Comparison of ENCODE assay signal across 8 mouse cellular contexts in the genomic region with DNA sequence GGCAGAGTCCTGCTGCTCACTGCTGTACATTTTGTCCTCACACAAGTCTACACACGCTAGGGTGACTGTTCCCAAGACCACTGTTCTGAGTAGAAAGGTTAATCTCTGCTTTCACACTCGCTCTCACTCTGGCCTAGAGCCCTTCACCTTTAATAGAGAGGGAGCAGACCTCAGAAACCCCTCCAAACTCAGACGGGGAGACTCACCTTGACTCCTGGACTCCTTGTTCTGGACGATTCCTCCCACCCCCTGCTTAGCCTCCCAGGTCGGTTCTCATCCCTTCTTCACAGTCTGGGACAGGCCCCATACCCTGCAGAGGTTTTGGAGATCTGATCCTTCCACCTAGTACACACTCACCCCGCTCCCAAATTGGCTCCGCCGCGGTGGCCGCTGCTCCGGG. TPM values are rescaled to one million over a fixed set of nuclear protein-coding genes. Genes with fewer than 3 reads are reported as not detected.
DNase-seq lines count a peak whose midpoint lies in the region; ATAC-seq and TF ChIP-seq lines count a peak whose summit lies in the region.

No protein-coding gene starts in this region.

- 2% methylated on average over 11 of the region's 11 CpGs for WGBS in heart, embryonic 14.5 days
- 2% methylated on average over 11 of the region's 11 CpGs for WGBS in forebrain, embryonic 14.5 days
- 4% methylated on average over 11 of the region's 11 CpGs for WGBS in liver, postnatal 0 days (ENCODE audit: insufficient replicate concordance)

- H3K36me3 ChIP-seq in heart, embryonic 14.5 days (ENCODE audit: control insufficient read depth, insufficient read depth, low read length): peaks cover 22% of the 10 kb centered on the region
- H3K36me3 ChIP-seq in ES-Bruce4 (ENCODE audit: control insufficient read depth, insufficient read depth, low read length, poor library complexity, severe bottlenecking): no peaks in the 10 kb centered on the region
- H3K36me3 ChIP-seq in forebrain, embryonic 14.5 days (ENCODE audit: control insufficient read depth, insufficient read depth, low read length): peaks cover 25% of the 10 kb centered on the region
- peaks cover 20% of the 10 kb centered on the region for H3K36me3 ChIP-seq in liver, postnatal 0 days (replicated peaks; ENCODE audit: insufficient read depth, low read length)

- H3K4me2 ChIP-seq in heart, embryonic 14.5 days (ENCODE audit: low read length): peak overlapping the region; percentile 94
- H3K4me2 ChIP-seq in forebrain, embryonic 14.5 days (ENCODE audit: low read length): peak overlapping the region; percentile 54
- peak overlapping the region; percentile 84 for H3K4me2 ChIP-seq in liver, postnatal 0 days (ENCODE audit: low read depth, low read length)

- no peak for TF ChIP-seq CTCF in ES-Bruce4 (IDR thresholded peaks at IDR 0.05; ENCODE audit: low read depth, low read length)
- no peak for TF ChIP-seq CTCF in liver, postnatal 0 days (IDR thresholded peaks at IDR 0.05; ENCODE audit: low read depth)

- peak overlapping the region; percentile 78 for H3K9ac ChIP-seq in heart, embryonic 14.5 days (ENCODE audit: low read length)
- peak overlapping the region; percentile 69 for H3K9ac ChIP-seq in ES-Bruce4 (ENCODE audit: low read depth, poor library complexity, severe bottlenecking)
- H3K9ac ChIP-seq in forebrain, embryonic 14.5 days (ENCODE audit: low read length): peak overlapping the region; percentile 79
- peak overlapping the region; percentile 83 for H3K9ac ChIP-seq in liver, postnatal 0 days (replicated peaks)

- no peak for DNase-seq in heart, postnatal 36 days
- no peak for DNase-seq in forebrain, embryonic 14.5 days (ENCODE audit: low spot score)
- DNase-seq in liver, postnatal 0 days: no peak
- DNase-seq in T-cell, adult 2 months (ENCODE audit: low spot score): no peak
- DNase-seq in gastrocnemius, postnatal 10 days: no peak
- no peak for DNase-seq in gastrocnemius, postnatal 36 days

- TF ChIP-seq EP300 in ES-Bruce4 (IDR thresholded peaks at IDR 0.05; ENCODE audit: insufficient read depth, low read depth, low read length): no peak
- TF ChIP-seq EP300 in liver, postnatal 0 days (IDR thresholded peaks at IDR 0.05; ENCODE audit: low read depth): no peak

- H3K4me1 ChIP-seq in heart, embryonic 14.5 days (ENCODE audit: control insufficient read depth in 2 of 2, insufficient read depth in 2 of 2, low read length in 2 of 2): peaks cover 20 to 38% of the 10 kb centered on the region in 2 experiments
- H3K4me1 ChIP-seq in ES-Bruce4 (ENCODE audit: control insufficient read depth, insufficient read depth, low read length): no peaks in the 10 kb centered on the region
- peaks cover 22% of the 10 kb centered on the region for H3K4me1 ChIP-seq in forebrain, embryonic 14.5 days (ENCODE audit: control insufficient read depth, insufficient read depth, low read length)
- peaks cover 49% of the 10 kb centered on the region for H3K4me1 ChIP-seq in liver, postnatal 0 days (ENCODE audit: insufficient read depth)

- TF ChIP-seq POLR2A in ES-Bruce4 (IDR thresholded peaks at IDR 0.05; ENCODE audit: insufficient read depth, low read length): no peak

- peak overlapping the region; percentile 53 to 71 for H3K4me3 ChIP-seq in heart, embryonic 14.5 days (ENCODE audit: control insufficient read depth in 1 of 2, insufficient read depth in 1 of 2, low read depth in 1 of 2, low read length in 2 of 2)
- peak overlapping the region; percentile 80 for H3K4me3 ChIP-seq in ES-Bruce4 (ENCODE audit: low read depth, low read length)
- peak overlapping the region; percentile 62 for H3K4me3 ChIP-seq in forebrain, embryonic 14.5 days (ENCODE audit: low read depth, low read length)
- peak overlapping the region; percentile 68 for H3K4me3 ChIP-seq in liver, postnatal 0 days (ENCODE audit: low read depth, low read length)

- no peaks in the 10 kb centered on the region for H3K27me3 ChIP-seq in heart, embryonic 14.5 days (ENCODE audit: control insufficient read depth, insufficient read depth, low read length)
- H3K27me3 ChIP-seq in ES-Bruce4 (ENCODE audit: control insufficient read depth, insufficient read depth, low read length, poor library complexity, severe bottlenecking): no peaks in the 10 kb centered on the region
- no peaks in the 10 kb centered on the region for H3K27me3 ChIP-seq in forebrain, embryonic 14.5 days (replicated peaks; ENCODE audit: control insufficient read depth, insufficient read depth, low read length)
- no peaks in the 10 kb centered on the region for H3K27me3 ChIP-seq in liver, postnatal 0 days (ENCODE audit: insufficient read depth, low read length)

- H3K27ac ChIP-seq in heart, embryonic 14.5 days (replicated peaks in 1 of 2; ENCODE audit: control insufficient read depth in 1 of 2, insufficient read depth in 1 of 2, low read depth in 2 of 2, low read length in 2 of 2): peak overlapping the region; percentile 58 to 61
- no peak overlapping the region for H3K27ac ChIP-seq in ES-Bruce4 (ENCODE audit: insufficient read depth, low read length)
- H3K27ac ChIP-seq in forebrain, embryonic 14.5 days (ENCODE audit: low read depth, low read length): peak overlapping the region; percentile 77
- H3K27ac ChIP-seq in liver, postnatal 0 days (ENCODE audit: low read depth): peak overlapping the region; percentile 87

- peak; percentile 7 for ATAC-seq in heart, embryonic 14.5 days (ENCODE audit: insufficient number of reproducible peaks, insufficient read depth, low FRiP score, low read depth)
- peak; percentile 7; the same call in 1 of the 2 replicates for ATAC-seq in forebrain, embryonic 14.5 days
- ATAC-seq in liver, postnatal 0 days: peak; percentile 12

- intact Hi-C loops in heart, postnatal 36 days (cut with DNase I): no loop called here
- intact Hi-C loops in gastrocnemius, postnatal 36 days (cut with DNase I): no loop called here

- no peaks in the 10 kb centered on the region for H3K9me3 ChIP-seq in heart, embryonic 14.5 days (ENCODE audit: control insufficient read depth, low read length)
- H3K9me3 ChIP-seq in ES-Bruce4 (replicated peaks; ENCODE audit: control insufficient read depth, insufficient read depth, low read length, poor library complexity, severe bottlenecking): no peaks in the 10 kb centered on the region
- H3K9me3 ChIP-seq in forebrain, embryonic 14.5 days (replicated peaks; ENCODE audit: control insufficient read depth, low read length): no peaks in the 10 kb centered on the region
- H3K9me3 ChIP-seq in liver, postnatal 0 days (ENCODE audit: low read length): no peaks in the 10 kb centered on the region

RNA-seq across cellular contexts. Expression of a gene that starts 6.4 kb away (rescaled TPM):
- 10.5 and 12.0 TPM in 2 replicates for polyA plus RNA-seq in heart, embryonic 14.5 days (2014; fragmentation: Nextera tagmentation; extraction: Ambion mirVana)
- total RNA-seq in heart, postnatal 36 days (2021): 10 to 100 TPM; 26.1 to 30.0 TPM
- 11.0 and 13.2 TPM in 2 replicates for polyA plus RNA-seq in ES-Bruce4 (2011; ENCODE audit: insufficient read depth, insufficient read length, low read depth, missing spikeins)
- 19.3 and 26.7 TPM in 2 replicates for polyA plus RNA-seq in forebrain, embryonic 14.5 days (2014; fragmentation: Nextera tagmentation; extraction: Ambion mirVana)
- 11.3 and 11.7 TPM in 2 replicates for polyA plus RNA-seq in liver, postnatal 0 days (2015; fragmentation: Nextera tagmentation; extraction: Ambion mirVana)
- 10 to 100 TPM; 19.3 to 23.7 TPM for total RNA-seq in gastrocnemius, postnatal 10 days (2021)
- total RNA-seq in gastrocnemius, postnatal 36 days (2021): 10 to 100 TPM; 22.1 to 30.6 TPM

RNA-seq across cellular contexts. Expression of a gene that starts 8.1 kb away (rescaled TPM):
- 201 and 211 TPM in 2 replicates for polyA plus RNA-seq in heart, embryonic 14.5 days (2014; fragmentation: Nextera tagmentation; extraction: Ambion mirVana)
- total RNA-seq in heart, postnatal 36 days (2021): 100 to 1,000 TPM; 108 to 115 TPM
- polyA plus RNA-seq in ES-Bruce4 (2011; ENCODE audit: insufficient read depth, insufficient read length, low read depth, missing spikeins): 177 and 187 TPM in 2 replicates
- 302 and 334 TPM in 2 replicates for polyA plus RNA-seq in forebrain, embryonic 14.5 days (2014; fragmentation: Nextera tagmentation; extraction: Ambion mirVana)
- 114 and 116 TPM in 2 replicates for polyA plus RNA-seq in liver, postnatal 0 days (2015; fragmentation: Nextera tagmentation; extraction: Ambion mirVana)
- total RNA-seq in gastrocnemius, postnatal 10 days (2021): 10 to 100 TPM; 81.8 to 84.3 TPM
- total RNA-seq in gastrocnemius, postnatal 36 days (2021): 10 to 100 TPM; 78.9 to 95.1 TPM

RNA-seq across cellular contexts. Expression of a gene that starts 14.0 kb away (rescaled TPM):
- 12.0 and 13.0 TPM in 2 replicates for polyA plus RNA-seq in heart, embryonic 14.5 days (2014; fragmentation: Nextera tagmentation; extraction: Ambion mirVana)
- 10 to 100 TPM; 20.1 to 23.2 TPM for total RNA-seq in heart, postnatal 36 days (2021)
- polyA plus RNA-seq in ES-Bruce4 (2011; ENCODE audit: insufficient read depth, insufficient read length, low read depth, missing spikeins): 22.3 and 25.5 TPM in 2 replicates
- polyA plus RNA-seq in forebrain, embryonic 14.5 days (2014; fragmentation: Nextera tagmentation; extraction: Ambion mirVana): 18.1 and 18.2 TPM in 2 replicates
- polyA plus RNA-seq in liver, postnatal 0 days (2015; fragmentation: Nextera tagmentation; extraction: Ambion mirVana): 7.6 and 8.3 TPM in 2 replicates
- total RNA-seq in gastrocnemius, postnatal 10 days (2021): 1 to 10 TPM; 7.6 to 9.6 TPM
- total RNA-seq in gastrocnemius, postnatal 36 days (2021): 1 to 10 TPM; 5.2 to 5.9 TPM

RNA-seq across cellular contexts. Expression of a gene that starts 19.1 kb away (rescaled TPM):
- polyA plus RNA-seq in heart, embryonic 14.5 days (2014; fragmentation: Nextera tagmentation; extraction: Ambion mirVana): 16.4 and 19.1 TPM in 2 replicates
- 10 to 100 TPM; 12.9 to 13.5 TPM for total RNA-seq in heart, postnatal 36 days (2021)
- 19.9 and 23.1 TPM in 2 replicates for polyA plus RNA-seq in ES-Bruce4 (2011; ENCODE audit: insufficient read depth, insufficient read length, low read depth, missing spikeins)
- polyA plus RNA-seq in forebrain, embryonic 14.5 days (2014; fragmentation: Nextera tagmentation; extraction: Ambion mirVana): 8.1 and 12.3 TPM in 2 replicates
- polyA plus RNA-seq in liver, postnatal 0 days (2015; fragmentation: Nextera tagmentation; extraction: Ambion mirVana): 0.37 and 0.52 TPM in 2 replicates
- total RNA-seq in gastrocnemius, postnatal 10 days (2021): 1 to 10 TPM; 5.0 to 7.1 TPM
- total RNA-seq in gastrocnemius, postnatal 36 days (2021): 1 to 10 TPM; 2.3 to 2.8 TPM

RNA-seq across cellular contexts. Expression of a gene that starts 29.3 kb away (rescaled TPM):
- polyA plus RNA-seq in heart, embryonic 14.5 days (2014; fragmentation: Nextera tagmentation; extraction: Ambion mirVana): 10.8 and 11.7 TPM in 2 replicates
- 1 to 10 TPM; 2.6 to 3.2 TPM for total RNA-seq in heart, postnatal 36 days (2021)
- polyA plus RNA-seq in ES-Bruce4 (2011; ENCODE audit: insufficient read depth, insufficient read length, low read depth, missing spikeins): 12.8 and 13.8 TPM in 2 replicates
- polyA plus RNA-seq in forebrain, embryonic 14.5 days (2014; fragmentation: Nextera tagmentation; extraction: Ambion mirVana): 17.3 and 26.1 TPM in 2 replicates
- polyA plus RNA-seq in liver, postnatal 0 days (2015; fragmentation: Nextera tagmentation; extraction: Ambion mirVana): 4.5 and 5.5 TPM in 2 replicates
- total RNA-seq in gastrocnemius, postnatal 10 days (2021): 1 to 10 TPM; 2.9 to 5.0 TPM
- total RNA-seq in gastrocnemius, postnatal 36 days (2021): 1 to 10 TPM in 1 of 2 experiments, under 1 TPM in 1; 0.84 to 1.1 TPM
